Mouse (Mus musculus) fat pad, adult 2 months (tissue): Measurements from ENCODE around the gene Tmpo.

Experiments
- DNase-seq: peaks from one replicate; pipeline ENCODE4 v3.0.0-alpha.2; 2011; ENCODE audit warnings: low read depth, low spot score; ENCODE audit errors: extremely low read depth

Tmpo gene

DNA sequence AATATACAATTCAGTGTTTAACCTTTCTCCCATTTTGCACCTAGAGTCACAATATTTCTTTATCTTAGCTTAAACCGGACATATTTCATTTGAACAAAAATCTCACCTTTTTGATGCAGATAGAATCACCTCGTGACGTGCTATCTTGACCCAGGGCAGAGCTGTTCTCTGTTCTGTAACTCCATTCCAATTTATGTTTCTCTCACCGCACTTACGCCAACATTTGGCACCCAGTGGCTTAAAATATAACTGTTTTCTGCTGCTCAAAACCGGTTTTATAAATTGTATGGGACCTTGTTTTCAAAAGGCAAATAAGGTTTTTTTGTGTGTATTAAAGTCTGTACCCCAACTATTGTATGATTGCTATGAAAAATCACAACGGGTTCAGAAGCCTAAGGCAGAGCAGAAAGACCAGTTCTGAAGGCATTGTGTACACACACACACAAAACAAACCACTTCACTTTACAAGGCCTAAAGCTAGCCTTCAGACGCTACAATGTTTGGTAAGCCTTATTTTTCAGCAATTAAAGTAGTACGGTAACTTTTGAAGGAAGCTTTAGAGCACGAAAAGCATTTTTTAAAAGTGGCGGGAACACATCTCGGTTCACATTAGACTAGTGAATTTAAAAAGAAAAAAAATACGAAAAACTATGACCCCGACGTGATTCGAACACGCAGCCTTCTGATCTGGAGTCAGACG, at the start of gene Tmpo:
Gene Tmpo, minus strand, starts transcription at position 555 of the 700 bp plus-strand sequence.
- no peak for DNase-seq

DNA sequence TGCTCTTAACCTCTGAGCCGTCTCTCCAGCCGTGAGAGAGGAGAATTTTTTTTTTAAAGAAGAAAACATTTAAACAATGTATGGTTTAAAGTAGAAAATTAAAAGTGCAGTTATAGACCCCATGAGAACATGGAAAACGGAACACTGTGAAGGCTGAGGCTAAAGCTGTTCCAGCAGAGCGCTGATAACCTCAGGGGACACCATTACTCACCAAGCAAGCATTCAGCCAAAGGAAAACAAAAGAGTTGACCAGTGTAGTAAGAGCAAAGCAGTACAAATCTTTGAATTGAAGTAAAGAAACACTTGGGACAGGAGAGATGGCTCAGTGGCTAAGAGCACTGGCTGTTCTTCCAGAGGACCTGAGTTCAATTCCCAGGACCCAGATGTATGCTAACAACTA, 49.3 kb upstream of the Tmpo start:
- DNase-seq: no peak

- DNase-seq: no peak
Observed at GRCm38 (mm10) chr10:91229518-91229961, 48.4 kb upstream of the Tmpo start.

- DNase-seq: no peak
Observed at GRCm38 (mm10) chr10:91228924-91229517, 47.9 kb upstream of the Tmpo start.

DNA sequence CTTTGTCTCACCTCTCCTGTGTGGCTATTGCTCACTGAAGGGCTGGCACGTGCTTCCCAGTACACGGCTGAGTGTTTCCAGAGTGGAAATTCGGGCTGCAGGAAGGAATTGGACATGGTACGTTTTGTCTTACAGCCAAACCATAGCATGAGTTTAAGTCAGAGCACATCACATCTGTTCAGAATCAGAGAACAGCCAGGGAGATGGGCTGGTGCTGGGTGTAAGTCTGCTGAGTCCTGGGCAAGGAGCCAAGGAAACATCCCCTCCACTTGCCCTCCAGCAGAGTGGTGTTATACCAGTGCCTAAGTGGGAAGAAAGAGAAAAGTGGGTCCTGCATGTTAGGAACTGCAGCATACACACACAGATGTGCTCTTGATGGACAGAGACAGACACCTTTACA, 45.9 kb upstream of the Tmpo start:
- DNase-seq: no peak

GRCm38 (mm10) chr10:91222398-91223236, 41.5 kb upstream of the Tmpo start:
- no peak for DNase-seq

DNA sequence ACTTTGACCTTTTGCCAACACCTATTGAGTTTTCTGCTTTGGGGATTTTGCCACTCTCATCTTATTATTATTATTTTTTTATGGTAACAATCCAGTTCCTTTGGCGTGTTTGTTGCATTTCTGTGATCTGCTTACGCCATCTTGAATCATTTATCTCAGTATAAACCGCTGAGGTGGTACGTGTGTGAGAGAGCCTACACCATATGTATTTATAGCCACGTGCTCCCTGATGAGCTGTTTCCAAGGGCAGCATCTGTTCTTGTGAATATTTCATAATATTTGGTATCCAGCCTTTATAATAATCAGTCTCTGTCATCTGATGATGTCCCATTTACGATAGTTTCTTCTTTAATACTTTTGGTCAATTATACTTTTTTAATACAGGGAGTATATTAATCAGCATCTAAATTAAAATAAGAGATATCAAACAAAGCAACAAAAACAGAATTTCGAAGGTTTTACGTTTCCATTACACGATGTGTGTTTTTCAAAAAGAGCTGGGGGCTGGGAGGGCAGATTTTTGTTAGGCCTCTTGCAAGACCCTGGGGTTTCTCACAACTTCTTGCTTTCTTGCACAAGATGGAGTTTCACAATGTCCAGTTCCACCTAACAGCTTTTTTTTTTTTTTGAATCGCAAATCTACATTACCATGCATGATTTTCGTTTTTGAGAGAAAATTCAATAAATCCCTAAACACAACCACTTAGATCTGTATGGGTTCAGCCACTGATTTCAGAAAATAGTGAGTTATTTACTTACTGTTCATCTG, 28.0 kb upstream of the Tmpo start:
- DNase-seq: no peak

- no peak for DNase-seq
Observed at GRCm38 (mm10) chr10:91208461-91208860, 27.3 kb upstream of the Tmpo start.

DNA sequence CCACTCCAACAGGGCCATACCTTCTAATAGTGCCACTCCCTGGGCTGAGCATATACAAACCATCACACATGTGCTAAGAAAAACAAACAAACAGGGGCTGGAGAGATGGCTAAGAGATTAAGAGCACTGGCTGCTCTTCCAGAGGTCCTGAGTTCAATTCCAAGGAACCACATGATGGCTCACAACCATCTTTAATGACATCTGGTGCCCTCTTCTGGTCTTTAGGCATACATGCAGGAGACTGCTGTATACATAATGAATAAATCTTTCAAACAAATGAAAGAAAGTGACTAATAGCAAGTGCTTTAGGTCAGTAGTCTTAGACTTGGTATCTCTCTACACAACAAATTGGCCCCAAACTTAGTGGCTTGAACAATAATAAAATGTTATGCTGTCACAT, 26.2 kb upstream of the Tmpo start:
- no peak for DNase-seq

GRCm38 (mm10) chr10:91205632-91206031, 24.5 kb upstream of the Tmpo start:
- no peak for DNase-seq

GRCm38 (mm10) chr10:91200581-91200980, 19.5 kb upstream of the Tmpo start:
- DNase-seq: no peak

DNA sequence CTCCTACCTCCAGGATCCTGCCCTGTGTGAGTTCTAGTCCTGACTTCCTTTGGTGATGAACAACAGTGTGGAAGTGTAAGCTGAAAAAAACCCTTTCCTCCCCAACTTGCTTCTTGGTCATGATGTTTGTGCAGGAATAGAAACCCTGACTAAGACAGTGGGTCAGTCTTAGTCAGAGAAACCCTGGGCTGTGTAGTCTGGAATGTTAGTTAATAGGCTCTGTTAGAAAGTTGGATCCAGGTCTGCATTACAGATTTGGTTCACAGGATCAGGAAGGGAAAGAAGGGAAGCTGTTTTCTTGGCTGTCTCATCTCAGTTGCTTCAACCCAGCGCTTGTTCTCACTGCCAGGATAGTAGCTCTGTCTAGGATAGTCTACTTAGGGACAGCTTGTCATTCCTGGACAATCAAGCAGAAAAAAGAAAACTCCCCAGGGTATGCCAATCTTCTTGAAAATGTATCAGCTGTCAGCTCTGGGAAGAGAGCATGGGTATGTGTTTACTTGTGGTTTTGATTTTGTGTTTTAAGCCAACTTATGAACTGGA, 18.2 kb upstream of the Tmpo start:
- DNase-seq: no peak

DNA sequence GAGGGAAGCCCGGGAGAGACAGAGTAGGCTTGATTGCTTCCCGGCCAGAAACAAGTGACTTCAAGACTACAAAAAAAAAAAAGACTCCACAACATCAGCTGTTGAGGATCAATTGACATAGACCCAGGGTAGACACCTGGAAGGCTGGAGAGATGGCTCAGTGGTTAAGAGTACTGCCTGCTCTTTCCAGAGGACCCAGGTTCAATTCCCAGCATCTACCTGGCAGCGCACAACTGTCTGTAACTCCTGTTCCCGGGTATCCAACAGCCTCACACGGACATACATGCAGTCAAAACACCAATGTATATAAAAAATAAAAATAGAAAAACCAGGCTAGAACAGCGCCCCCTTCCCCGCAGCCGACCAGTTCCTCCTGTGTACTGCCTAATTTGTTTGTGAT, 16.6 kb upstream of the Tmpo start:
- DNase-seq: no peak

DNA sequence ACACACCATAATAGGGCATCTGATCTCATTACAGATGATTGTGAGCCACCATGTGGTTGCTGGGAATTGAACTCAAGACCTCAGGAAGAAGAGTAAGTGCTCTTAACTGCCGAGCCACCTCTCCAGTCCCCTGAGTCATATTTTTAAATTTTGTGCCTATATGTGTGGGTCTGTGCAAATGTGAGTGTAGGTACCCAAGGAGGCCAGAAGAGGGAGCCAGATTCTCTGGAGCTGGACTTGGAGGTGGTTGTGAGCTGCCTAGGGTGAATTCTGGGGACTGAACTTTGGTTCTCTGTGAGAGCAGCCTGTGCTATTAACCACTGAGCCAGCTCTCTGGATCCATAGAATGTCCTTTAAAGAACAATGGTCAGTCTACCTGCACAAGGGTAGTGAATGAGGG, 15.7 kb upstream of the Tmpo start:
- no peak for DNase-seq

- no peak for DNase-seq
Observed at GRCm38 (mm10) chr10:91195680-91196079, 14.6 kb upstream of the Tmpo start.

- DNase-seq: no peak
Observed at GRCm38 (mm10) chr10:91195091-91195490, 14.0 kb upstream of the Tmpo start.

GRCm38 (mm10) chr10:91191851-91192250, 10.7 kb upstream of the Tmpo start:
- no peak for DNase-seq

GRCm38 (mm10) chr10:91189476-91189875, 8.4 kb upstream of the Tmpo start:
- DNase-seq: no peak

DNA sequence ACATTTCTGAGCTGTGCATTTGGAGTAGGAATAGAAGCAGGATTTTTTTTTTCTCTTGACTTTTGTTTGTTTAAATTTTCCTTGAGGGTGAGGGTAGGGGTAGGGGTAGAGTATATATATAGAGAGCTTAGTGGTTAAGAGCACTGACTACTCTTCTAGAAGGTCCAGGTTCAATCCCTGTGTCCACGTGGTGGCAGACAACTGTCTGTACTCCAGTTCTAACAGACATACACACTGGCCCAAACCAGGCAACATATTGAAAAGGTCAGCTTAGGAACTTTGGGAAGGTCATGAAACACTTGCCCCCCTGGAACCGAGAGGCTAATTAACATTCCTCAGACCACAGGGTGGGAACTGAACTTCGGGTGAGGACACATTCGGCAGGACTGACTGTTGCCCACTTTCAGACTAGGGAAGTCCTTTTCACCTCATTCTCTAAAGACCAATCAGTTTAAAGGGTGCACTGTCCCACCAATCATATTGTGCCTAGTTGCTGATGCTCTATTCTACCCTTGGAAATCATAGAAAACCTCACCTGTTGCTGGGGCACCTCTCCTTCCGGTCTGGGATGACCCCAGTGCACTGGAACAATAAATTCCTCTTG, 7.7 kb upstream of the Tmpo start:
- no peak for DNase-seq

- DNase-seq: no peak
Observed at GRCm38 (mm10) chr10:91187872-91188271, 6.8 kb upstream of the Tmpo start.

DNA sequence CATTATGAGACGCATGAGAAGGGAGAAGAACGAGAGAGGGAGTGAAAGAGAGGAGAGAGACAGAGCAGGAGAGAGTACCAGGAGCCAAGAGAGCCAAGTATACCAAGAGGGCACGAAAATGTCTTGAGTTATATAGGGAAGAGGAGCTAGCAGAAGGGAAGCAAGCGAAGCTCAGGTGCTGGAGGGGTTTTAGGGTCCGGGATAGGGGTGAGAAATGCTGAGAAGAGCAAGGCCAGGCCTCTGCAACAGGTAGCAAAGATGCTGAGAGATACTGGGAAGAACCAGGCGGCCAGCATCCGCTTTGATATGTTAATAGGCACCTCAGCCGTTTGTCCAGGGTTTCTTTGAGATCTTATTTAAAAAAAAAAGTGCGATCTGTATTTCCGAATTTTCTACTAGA, 6.2 kb upstream of the Tmpo start:
- no peak for DNase-seq
